Mouse (Mus musculus) ES-E14 (cell line): ENCODE data around the gene Zfp113.

Experiments
- HCFC1 ChIP-seq: IDR thresholded peaks from 2 replicates; pipeline ENCODE4 v1.6.1; 2012; ENCODE audit warnings: low read length, inconsistent platforms, borderline replicate concordance; ENCODE audit not compliant: insufficient read depth
- MAFK ChIP-seq: IDR thresholded peaks from 2 replicates; pipeline ENCODE4 v1.6.1; 2014; ENCODE audit warnings: mild to moderate bottlenecking, low read depth, low read length, inconsistent platforms; ENCODE audit not compliant: insufficient read depth
- ZNF384 ChIP-seq: IDR thresholded peaks from 2 replicates; pipeline ENCODE4 v1.6.1; 2012; ENCODE audit warnings: low read depth, low read length, inconsistent platforms

DNA sequence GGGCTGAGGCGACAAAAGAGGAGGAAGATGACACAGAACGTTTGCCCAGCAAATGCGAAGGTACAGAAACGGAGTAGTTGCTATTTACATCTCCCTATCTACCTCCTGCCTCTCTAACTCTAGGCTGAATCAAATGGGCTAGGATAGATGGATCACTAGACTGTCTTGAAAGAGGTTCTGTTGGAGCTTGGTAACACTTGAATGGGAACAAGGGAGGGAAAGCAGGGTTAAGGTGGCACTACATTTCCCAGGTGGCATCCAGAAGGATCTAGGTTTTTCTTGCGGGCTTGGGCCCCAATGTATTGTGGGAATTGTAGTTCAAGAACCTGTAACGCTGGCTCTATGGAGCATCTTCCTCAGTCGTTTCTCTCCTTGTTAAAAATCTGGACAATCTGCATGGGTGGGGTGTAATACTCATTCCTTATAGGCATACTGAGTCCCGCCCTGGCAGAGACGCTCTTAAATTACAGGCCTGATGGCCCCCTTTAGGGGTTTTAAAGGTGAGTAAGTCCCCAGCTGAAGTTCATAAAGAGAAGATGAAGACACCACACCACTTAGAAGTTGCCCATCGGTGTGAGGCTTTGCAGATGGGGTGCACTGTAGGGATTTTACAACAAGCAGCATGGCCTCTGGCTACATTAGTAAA is 32.2 kb upstream of the Zfp113 start:
- TF ChIP-seq ZNF384 (no peak), MAFK (no peak), HCFC1 (peak; percentile 99)
